Mouse (Mus musculus) ES-E14 (cell line): ENCODE results near the gene BC025920.

Experiments used
- CHD2 ChIP-seq: IDR thresholded peaks from 2 replicates; pipeline ENCODE4 v1.6.1; 2014; ENCODE audit warnings: mild to moderate bottlenecking, low read depth, low read length, inconsistent platforms
- MAFK ChIP-seq: IDR thresholded peaks from 2 replicates; pipeline ENCODE4 v1.6.1; 2014; ENCODE audit warnings: mild to moderate bottlenecking, low read depth, low read length, inconsistent platforms; ENCODE audit not compliant: insufficient read depth
- ZNF384 ChIP-seq: IDR thresholded peaks from 2 replicates; pipeline ENCODE4 v1.6.1; 2012; ENCODE audit warnings: low read depth, low read length, inconsistent platforms

GRCm38 (mm10) chr10:81626101-81626993 is 20.3 kb downstream of the BC025920 start:
- no peak for TF ChIP-seq ZNF384
- TF ChIP-seq CHD2, result no peak
- TF ChIP-seq MAFK, result no peak
